Mouse (Mus musculus): ENCODE data around the gene Incenp. TPM values are rescaled to one million over a fixed set of nuclear protein-coding genes. Genes with fewer than 3 reads are reported as not detected.
"Not testable (repeated sequence)": the region's sequence is repeated elsewhere in the genome, so short reads cannot be mapped to it uniquely, and the experiment has no call there.

The Incenp gene
- polyA plus RNA-seq, 1 experiment from 2014 or later: 140 TPM

DNA sequence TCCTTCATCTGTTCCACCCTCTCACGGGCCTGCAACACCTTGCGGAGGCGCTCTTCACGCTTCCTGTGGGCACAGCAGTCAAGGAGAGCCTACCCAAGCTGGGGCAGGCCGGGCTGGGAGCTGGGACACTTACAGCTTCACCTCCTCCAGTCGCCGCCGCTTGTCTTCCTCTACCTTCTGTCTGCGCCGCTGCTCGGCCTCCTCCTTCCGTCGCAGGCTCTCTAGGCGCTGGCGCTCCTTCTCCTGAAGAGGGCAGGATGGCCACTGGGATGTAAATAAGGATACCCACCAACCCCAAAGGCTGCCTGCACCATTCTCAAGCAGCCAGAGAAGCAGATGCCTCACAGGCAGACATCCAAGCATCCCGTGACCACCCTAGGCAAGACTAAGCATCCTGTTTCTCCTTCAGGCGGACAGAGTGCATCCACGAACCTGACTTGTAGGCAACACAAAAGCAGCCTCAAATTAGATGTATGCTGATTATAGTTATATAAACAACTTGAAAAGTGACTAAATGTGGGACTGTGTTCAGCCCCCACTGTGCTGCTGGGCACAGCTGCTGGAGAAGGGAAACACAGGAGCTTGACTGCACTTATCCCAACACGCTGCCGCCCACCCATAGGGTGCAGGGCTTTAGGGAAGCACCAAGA lies 21.0 kb downstream of the Incenp start:
- no peak overlapping the region for H3K27ac ChIP-seq
- no peak for ATAC-seq (ENCODE audit: insufficient number of reproducible peaks, insufficient read depth, low FRiP score, low TSS enrichment, low read depth)
- H3K4me3 ChIP-seq (replicated peaks): no peak overlapping the region
- H3K4me1 ChIP-seq (replicated peaks): no peaks in the 10 kb centered on the region
- no peaks in the 10 kb centered on the region for H3K9me3 ChIP-seq
- no peak overlapping the region for H3K9ac ChIP-seq (replicated peaks)
- H3K36me3 ChIP-seq: peaks cover 98% of the 10 kb centered on the region
- no peak overlapping the region for H3K4me2 ChIP-seq
- WGBS: 95% methylated on average over 20 of the region's 20 CpGs
- H3K27me3 ChIP-seq: no peaks in the 10 kb centered on the region

DNA sequence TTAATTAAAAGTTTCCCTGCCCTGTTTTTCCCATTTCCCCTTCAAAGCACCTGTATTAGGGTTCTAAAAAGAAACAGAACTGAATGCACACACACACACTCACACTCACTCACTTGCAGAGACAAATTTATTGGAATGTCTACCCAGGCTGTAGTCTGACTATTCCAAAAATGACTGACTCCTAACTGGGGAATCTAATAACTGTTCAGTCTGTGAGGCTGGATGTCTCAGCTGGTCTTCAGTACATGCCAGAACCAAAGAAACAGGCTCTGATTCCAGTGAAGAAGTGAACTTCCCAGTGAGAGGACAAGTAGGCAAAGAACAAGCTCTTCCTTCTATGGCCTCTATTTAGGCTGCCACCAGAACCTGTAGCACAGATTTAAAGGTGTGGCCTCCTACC lies 33.9 kb downstream of the Incenp start:
- Histone ChIP-seq H3K27me3 (no peaks in the 10 kb centered on the region), H3K4me1 (replicated peaks) (no peaks in the 10 kb centered on the region), H3K27ac (no peak overlapping the region), H3K4me3 (replicated peaks) (no peak overlapping the region), H3K9me3 (no peaks in the 10 kb centered on the region), H3K4me2 (no peak overlapping the region), H3K36me3 (peaks cover 11% of the 10 kb centered on the region; the same call in 1 of the 2 replicates), H3K9ac (replicated peaks) (no peak overlapping the region)
- no peak for ATAC-seq (ENCODE audit: insufficient number of reproducible peaks, insufficient read depth, low FRiP score, low TSS enrichment, low read depth)

DNA sequence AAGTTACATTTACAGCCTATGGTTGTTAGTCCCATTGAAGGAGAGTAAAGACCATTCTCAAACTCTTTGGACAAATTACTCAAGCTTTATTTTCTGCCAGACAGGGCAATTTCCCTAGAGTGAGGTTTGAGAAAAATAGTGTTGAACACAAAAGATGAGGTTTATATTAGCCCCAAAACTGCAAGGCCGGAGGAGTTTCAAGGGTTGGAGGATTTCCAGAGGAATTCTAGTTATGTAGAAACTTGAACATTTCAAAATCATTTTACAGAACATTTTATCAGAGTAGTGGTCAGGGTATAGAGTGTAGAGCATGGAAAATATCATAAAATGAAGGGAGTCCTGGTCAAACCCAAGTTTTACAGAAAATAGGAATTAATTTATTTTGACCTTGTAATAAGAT lies 34.5 kb downstream of the Incenp start:
- WGBS: 70% methylated on average over 1 of the region's 1 CpGs
- no peak overlapping the region for H3K27ac ChIP-seq

DNA sequence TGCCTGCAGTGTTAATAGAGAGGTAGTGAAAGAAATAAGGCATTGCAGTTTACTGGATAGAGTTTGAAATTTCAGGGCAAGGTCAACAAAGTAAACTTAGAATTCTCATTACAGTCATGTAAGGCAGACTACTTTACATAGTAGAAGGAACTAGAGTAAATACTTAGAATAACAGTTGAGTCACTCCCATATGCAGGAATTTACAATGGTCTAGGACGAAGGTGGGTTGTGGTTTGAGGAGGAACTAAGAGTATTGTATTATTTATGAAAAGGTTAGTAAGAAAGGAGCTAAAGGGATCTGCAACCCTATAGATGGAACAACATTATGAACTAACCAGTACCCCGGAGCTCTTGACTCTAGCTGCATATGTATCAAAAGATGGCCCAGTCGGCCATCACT lies 38.5 kb downstream of the Incenp start:
- 87% methylated on average over 2 of the region's 3 CpGs for WGBS
- H3K4me2 ChIP-seq; H3K36me3 ChIP-seq; H3K27ac ChIP-seq; H3K9ac ChIP-seq (replicated peaks); H3K4me3 ChIP-seq (replicated peaks); H3K27me3 ChIP-seq; ATAC-seq (ENCODE audit: insufficient number of reproducible peaks, insufficient read depth, low FRiP score, low TSS enrichment, low read depth); H3K9me3 ChIP-seq; H3K4me1 ChIP-seq (replicated peaks): not testable (repeated sequence)

More for the DNA sequence above, 34.5 kb downstream of the Incenp start:
- H3K9me3 ChIP-seq: no peaks in the 10 kb centered on the region
- no peak overlapping the region for H3K4me3 ChIP-seq (replicated peaks)
- no peak overlapping the region for H3K4me2 ChIP-seq
- ATAC-seq (ENCODE audit: insufficient number of reproducible peaks, insufficient read depth, low FRiP score, low TSS enrichment, low read depth): no peak
- H3K9ac ChIP-seq (replicated peaks): no peak overlapping the region
- no peaks in the 10 kb centered on the region for H3K4me1 ChIP-seq (replicated peaks)
- no peaks in the 10 kb centered on the region for H3K27me3 ChIP-seq
- peaks cover 5% of the 10 kb centered on the region; the same call in 1 of the 2 replicates for H3K36me3 ChIP-seq

DNA sequence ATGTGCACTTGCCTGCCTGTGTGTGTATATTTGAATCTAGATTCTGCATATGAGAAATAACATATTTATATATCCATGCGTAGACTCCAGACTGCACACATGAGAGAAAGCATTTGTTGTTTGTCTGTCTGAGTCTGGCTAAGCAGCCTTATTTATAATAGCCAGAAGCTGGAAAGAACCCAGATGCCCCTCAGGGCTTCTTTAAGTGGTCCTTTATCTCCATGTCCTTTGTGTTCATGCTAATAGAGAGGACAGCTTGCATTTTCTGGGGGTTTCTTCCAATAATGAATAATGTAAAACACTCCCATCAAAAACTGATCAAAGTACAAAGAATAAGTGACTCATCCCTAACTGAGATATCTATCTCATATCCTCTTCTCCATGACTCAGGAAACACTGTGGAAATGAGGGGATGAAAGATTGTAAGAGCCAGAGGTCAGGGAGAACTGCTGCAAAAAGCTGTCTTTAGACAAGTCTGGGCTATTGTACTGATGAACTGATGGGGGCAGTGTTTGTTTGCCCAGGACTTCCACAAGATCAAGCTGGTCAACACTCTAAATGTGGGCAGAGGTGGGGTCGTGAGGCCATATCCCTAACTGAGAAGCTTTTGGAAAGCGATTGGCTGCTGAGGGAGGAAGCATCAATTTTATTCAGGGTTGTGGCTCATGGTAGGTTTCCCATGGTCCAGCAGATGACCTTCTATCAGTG lies 49.8 kb downstream of the Incenp start:
- not testable (repeated sequence) for H3K27me3 ChIP-seq; ATAC-seq (ENCODE audit: insufficient number of reproducible peaks, insufficient read depth, low FRiP score, low TSS enrichment, low read depth); H3K27ac ChIP-seq; H3K36me3 ChIP-seq; H3K9ac ChIP-seq (replicated peaks); H3K9me3 ChIP-seq; H3K4me2 ChIP-seq; H3K4me3 ChIP-seq (replicated peaks); H3K4me1 ChIP-seq (replicated peaks)
- 65% methylated on average over 3 of the region's 3 CpGs for WGBS

DNA sequence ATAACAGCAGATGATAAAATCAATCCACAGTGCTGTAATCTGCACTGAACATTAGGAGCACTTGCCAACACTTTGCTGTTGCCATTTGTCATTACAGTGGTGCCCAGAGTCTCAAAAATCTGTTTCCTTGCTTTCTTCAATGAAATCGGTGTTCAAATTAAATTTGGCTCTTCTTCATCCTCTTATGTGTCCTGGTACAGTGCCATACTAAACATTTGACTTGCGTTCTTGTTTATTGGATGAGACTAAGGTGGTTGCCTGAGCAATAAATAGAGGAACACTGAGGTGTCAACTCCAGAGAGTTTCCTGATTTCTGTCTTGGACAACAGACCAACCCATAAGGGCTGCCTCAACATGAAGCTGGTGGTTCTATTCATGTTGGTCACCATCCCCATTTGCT lies 52.1 kb downstream of the Incenp start, which contains the start of gene Scgb2a2:
Gene Scgb2a2, plus strand, starts transcription at position 301 of the 400 bp plus-strand sequence.
- H3K9me3 ChIP-seq: no peaks in the 10 kb centered on the region
- H3K27ac ChIP-seq: no peak within 1 kb of the TSS
- no peak within 1 kb of the TSS for H3K4me2 ChIP-seq
- H3K4me1 ChIP-seq (replicated peaks): no peaks in the 10 kb centered on the region
- no peaks in the 10 kb centered on the region for H3K36me3 ChIP-seq
- ATAC-seq (ENCODE audit: insufficient number of reproducible peaks, insufficient read depth, low FRiP score, low TSS enrichment, low read depth): no peak
- H3K4me3 ChIP-seq (replicated peaks): no peak within 1 kb of the TSS
- no peak within 1 kb of the TSS for H3K9ac ChIP-seq (replicated peaks)
- 82% methylated on average over 2 of the region's 2 CpGs for WGBS
- H3K27me3 ChIP-seq: no peaks in the 10 kb centered on the region

DNA sequence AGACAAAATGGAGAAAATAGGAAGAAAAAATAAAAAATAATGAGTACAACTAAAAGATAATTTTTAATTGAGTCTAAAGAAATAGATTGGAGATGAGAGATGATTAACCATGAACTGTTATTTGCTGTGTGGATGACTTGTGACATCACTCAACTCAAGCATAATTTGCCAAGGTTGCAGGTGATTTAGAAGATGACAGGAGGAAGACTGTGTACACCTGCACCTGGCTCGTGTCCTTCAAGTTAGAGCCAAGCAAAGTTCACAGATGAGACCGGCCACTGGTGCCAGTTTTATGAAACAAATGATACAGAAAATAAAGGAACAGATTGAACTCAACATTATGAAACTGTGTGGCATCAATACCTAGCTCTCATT lies 62.0 kb downstream of the Incenp start:
- Histone ChIP-seq H3K36me3 (no peaks in the 10 kb centered on the region), H3K4me2 (no peak overlapping the region), H3K9ac (replicated peaks) (no peak overlapping the region), H3K4me1 (replicated peaks) (no peaks in the 10 kb centered on the region), H3K27me3 (no peaks in the 10 kb centered on the region), H3K27ac (no peak overlapping the region), H3K9me3 (no peaks in the 10 kb centered on the region), H3K4me3 (replicated peaks) (no peak overlapping the region)
- 53% methylated on average over 2 of the region's 2 CpGs for WGBS
- ATAC-seq (ENCODE audit: insufficient number of reproducible peaks, insufficient read depth, low FRiP score, low TSS enrichment, low read depth): peak; percentile 52; the same call in 1 of the 2 replicates

DNA sequence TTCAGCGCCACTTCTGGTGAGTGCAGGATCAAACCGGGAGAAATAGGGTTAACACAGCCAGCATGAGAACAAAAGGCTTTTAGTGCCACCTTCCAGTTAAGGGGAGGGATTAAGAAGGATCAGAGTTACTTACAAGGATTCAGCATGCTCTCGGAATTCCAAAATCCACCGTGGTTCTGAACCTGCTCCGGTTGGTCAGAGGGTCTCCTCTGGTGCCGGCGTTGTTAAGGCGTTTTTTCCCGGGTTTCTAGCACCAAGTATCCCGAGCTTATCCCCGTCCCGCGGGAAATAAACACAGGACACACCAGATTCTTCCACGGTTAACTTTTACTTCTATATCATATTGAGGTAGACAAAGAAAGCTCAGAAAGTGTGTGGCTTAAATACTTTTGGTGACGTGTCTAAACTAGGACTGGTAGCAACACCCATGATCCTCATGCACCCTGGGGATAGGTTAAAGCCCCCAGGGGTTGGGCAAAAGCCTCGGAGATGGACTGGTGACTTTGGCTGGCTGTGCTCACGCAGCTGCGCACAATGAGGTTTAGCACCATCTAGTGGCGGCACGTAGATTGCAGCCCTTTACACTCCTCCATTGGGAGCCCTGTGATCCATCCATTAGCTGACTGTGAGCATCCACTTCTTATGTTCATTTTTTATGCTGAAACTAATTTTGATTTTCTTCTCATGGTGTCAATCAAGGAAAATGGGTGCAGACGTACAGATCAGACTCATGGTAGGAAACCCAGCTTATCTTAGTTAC lies 62.6 kb downstream of the Incenp start:
- not testable (repeated sequence) for H3K36me3 ChIP-seq; H3K4me1 ChIP-seq (replicated peaks); H3K9me3 ChIP-seq; H3K9ac ChIP-seq (replicated peaks); H3K27me3 ChIP-seq; H3K27ac ChIP-seq
- WGBS: 20% methylated on average over 18 of the region's 21 CpGs
- Histone ChIP-seq H3K4me2 (peak overlapping the region; percentile 37; the same call in 1 of the 2 replicates), H3K4me3 (replicated peaks) (peak overlapping the region; percentile 32)
- ATAC-seq (ENCODE audit: insufficient number of reproducible peaks, insufficient read depth, low FRiP score, low TSS enrichment, low read depth): peak; percentile 87

Small RNA genes lying within 50 kb of the gene (microRNA-seq; reads per million reads assigned to microRNA genes)
- gene Gm22369 (not detected), gene Gm24484 (not detected)

Other genes with a start within 250 kb of the Incenp start
- gene Scgb2a2, start 52.0 kb downstream of the Incenp start, polyA plus RNA-seq (2016; fragmentation: Nextera tagmentation; extraction: Ambion mirVana): not detected in 2 replicates
- 1,334 and 1,385 TPM in 2 replicates for gene Fth1, start 81.0 kb upstream of the Incenp start, polyA plus RNA-seq (2016; fragmentation: Nextera tagmentation; extraction: Ambion mirVana)
- 2.2 and 2.3 TPM in 2 replicates for gene Best1, start 102.1 kb upstream of the Incenp start, polyA plus RNA-seq (2016; fragmentation: Nextera tagmentation; extraction: Ambion mirVana)
- 32.0 and 35.8 TPM in 2 replicates for gene Rab3il1, start 102.1 kb upstream of the Incenp start, polyA plus RNA-seq (2016; fragmentation: Nextera tagmentation; extraction: Ambion mirVana)
- gene Fads3, start 142.0 kb upstream of the Incenp start, polyA plus RNA-seq (2016; fragmentation: Nextera tagmentation; extraction: Ambion mirVana): 5.8 and 5.9 TPM in 2 replicates
- gene Fads2, start 202.2 kb upstream of the Incenp start, polyA plus RNA-seq (2016; fragmentation: Nextera tagmentation; extraction: Ambion mirVana): 117 and 124 TPM in 2 replicates